Mouse (Mus musculus) frontal cortex, adult 2 months (tissue): Measurements from ENCODE around the gene Slc22a8. TPM values are rescaled to one million over a fixed set of nuclear protein-coding genes. Genes with fewer than 3 reads are reported as not detected.

ENCODE experiments used
- DNase-seq, 2 experiments: peaks; one replicate each; pipeline ENCODE4 v3.0.0; 2022; ENCODE audit warnings: low spot score in 1 of 2; ENCODE audit errors: extremely low spot score in 1 of 2
- polyA plus RNA-seq: library from polyadenylated mRNA; depleted of rRNA; stranded (reverse); fragments of >200 nt; gene quantifications from 2 replicates; pipeline ENCODE4 v1.2.3, GENCODE M21; 2012

Gene Slc22a8
- polyA plus RNA-seq, 1 experiment: 33.8 TPM

DNA sequence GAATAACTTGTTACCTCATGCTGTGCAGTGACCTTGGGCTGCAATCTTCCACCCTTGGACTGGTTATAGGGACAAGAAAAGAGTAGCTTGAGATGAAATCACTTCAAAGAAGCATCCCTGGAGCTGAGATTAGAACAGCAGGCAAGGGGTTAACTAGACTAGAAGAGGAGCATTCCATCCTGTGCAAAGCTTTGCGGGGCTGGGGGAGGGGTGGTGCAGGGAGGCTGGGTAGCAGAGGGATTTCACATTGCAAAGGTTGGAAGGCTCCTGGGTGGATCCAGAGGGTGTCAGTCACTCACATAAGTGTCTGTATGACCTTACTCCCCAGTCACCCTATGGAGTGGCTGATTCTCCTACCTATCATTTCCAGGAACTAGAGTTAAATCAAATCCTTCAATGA is 3.5 kb downstream of the Slc22a8 start:
- DNase-seq: no peak

DNA sequence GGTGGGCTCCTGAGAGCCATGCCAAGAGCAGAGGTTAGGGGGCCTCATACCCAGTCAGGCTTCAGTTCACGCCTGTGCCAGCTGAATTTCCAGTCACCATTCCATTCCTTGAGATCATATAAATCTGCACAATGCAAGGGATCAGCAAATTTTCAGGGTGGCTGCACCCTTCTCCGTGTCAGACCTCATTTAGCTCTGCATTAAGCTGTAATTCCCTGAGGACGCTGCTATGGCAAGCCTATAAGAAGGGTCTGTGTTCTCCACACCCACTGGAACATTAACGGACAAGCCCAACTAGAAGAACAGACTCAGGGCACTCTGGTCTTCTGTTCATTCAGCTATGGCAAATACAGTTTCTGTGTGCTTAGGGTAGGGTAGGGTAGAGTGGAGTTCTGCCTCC is 6.2 kb downstream of the Slc22a8 start:
- no peak for DNase-seq

DNA sequence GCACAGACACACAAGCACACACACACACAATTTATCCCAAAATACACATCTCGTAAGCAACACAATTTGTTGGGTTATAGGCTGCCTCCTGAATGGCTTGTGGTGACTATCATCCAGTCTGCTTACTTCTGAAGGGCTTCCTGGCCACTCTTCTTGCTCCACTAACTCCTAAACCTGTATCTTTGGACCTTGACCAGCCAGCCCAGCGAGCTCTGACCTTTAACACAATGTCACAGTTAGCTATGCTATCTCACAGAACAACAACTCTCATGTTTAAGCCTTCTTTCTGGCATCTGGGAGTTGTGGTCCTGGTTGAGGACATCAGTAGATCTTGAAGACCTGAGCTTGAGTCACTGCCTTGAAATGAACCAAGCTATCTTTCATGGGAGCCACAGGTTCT is 8.2 kb downstream of the Slc22a8 start:
- no peak for DNase-seq

DNA sequence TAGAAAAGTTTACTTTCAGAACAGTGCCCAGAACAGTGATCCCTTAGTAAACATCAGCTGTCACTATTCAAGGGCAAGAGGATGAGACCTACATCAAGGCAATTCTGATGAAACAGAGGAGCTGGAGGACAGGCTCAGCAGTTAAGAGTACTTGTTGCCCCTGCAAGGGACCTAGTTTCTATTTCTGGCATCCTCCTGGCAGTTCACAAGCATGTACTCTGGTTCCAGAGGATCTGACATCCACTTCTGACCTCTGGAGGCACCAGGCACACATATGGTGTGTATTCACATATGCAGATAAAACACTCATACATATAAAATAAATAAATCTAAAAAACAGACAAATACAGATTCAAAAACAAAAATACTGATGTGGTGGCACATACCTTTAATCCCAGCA is 10.9 kb downstream of the Slc22a8 start:
- DNase-seq: no peak

DNA sequence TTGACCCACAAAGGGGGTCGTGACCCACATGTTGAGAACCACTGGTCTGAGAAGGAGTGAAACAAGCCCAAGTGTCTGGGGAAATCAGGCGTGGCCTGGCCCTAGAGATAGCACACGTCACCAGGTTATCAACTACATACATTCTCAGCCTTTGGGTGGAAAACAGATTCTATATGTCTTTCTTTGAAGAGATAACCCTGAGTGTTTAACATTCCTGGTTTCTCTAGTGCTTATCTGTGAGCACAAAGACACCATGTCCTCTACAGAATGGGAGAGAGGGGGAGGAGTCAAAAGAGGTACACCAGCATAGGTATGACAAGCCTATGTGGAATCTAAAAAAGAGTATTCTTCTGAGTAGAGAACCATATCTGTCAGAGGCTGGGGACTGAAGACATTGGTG is 11.9 kb downstream of the Slc22a8 start:
- DNase-seq: no peak

DNA sequence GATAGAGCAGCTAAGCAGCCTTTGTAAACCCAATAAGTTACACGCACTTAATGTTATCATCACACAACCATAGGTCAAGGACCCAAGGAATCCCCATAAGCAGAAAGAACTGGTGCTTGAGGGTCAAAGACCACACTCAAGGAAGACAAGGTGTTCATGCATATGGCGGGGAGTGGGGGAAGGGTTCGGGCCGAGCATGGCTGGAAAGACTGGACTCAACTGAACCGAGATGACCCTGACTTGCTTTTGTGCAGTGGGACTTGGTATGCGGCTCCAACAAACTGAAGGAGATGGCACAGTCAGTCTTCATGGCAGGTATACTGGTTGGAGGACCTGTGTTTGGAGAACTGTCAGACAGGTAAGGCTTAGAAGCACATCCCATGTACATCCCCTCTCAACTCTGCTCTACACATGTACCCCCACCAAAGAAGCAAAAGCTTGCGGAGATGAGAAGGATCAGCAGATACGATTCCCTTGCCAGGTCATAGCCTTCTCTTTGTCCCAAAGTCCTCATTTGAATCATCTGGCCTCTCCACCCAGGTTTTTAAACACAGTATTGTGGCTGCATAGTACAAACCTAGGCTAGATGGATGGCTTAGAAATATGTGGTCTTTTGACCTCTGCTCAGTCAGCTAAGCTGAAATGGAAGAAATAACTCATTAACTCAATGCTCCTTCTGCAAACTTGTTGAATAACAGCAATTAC is 13.6 kb downstream of the Slc22a8 start:
- no peak for DNase-seq

DNA sequence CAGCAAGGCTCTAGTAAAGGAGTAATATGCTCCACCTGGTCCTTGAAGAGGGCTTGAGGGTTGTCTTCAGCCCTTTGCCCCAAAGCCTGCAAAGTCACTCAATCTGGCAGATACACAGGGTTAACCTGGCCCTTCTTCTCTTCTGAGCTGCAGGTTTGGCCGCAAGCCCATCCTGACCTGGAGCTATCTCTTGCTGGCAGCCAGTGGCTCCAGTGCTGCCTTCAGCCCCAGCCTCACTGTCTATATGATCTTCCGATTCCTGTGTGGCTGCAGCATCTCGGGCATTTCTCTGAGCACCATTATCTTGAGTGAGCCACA is 14.1 kb downstream of the Slc22a8 start:
- DNase-seq: no peak

DNA sequence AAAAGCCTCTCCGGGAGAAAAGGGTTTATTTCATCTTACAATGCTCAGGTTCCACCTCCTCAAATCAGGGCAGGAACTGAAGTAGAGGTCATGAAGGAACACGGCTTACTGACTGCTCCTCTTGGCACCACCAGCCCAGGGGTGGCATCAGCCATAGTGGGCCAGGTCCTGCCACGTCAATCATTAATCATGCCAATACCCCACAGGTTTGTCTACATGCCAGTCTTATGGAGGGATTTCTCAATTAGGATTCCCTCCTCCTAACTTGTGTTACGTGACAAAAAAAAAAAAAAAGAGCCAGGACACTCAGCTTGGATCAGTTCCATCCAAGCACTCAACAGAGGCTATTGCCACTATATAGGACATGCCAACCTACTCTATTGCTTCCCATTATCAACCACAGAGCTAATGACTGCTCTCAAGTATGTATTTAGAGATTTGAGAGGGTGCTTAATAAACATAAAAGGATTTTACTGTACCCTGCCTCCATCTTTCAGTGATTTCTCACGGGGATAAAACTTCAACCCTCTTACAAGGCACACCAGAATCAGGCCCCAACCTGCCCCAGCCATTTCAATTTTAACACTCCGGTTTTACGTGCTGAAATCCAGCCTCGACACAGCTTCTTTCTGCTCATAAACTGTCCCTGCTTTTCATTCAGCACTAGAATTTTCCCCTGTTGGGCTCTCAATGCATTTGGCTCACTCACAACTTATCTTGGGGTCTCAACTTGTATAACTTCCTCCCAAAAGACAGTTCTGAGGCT is 20.5 kb downstream of the Slc22a8 start:
- no peak for DNase-seq

DNA sequence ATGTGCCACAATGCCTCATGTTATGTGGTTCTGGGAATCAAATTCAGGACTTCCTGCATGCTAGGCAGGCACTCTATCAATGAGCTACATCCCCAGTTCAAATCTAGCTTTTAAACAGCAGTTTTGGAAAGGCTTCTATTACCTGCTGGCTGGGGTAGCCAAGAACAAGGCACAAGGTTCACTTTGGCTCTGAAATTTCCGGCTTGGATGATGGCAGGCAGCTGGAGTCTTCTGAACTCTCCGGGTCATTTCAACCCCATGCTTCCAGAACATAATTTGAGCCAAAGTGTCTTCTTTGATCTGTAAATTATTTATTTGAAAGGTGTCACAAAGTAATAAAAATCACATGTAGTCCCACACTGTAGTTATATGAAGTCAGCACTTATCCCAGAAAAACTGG is 22.1 kb downstream of the Slc22a8 start:
- DNase-seq: no peak

DNA sequence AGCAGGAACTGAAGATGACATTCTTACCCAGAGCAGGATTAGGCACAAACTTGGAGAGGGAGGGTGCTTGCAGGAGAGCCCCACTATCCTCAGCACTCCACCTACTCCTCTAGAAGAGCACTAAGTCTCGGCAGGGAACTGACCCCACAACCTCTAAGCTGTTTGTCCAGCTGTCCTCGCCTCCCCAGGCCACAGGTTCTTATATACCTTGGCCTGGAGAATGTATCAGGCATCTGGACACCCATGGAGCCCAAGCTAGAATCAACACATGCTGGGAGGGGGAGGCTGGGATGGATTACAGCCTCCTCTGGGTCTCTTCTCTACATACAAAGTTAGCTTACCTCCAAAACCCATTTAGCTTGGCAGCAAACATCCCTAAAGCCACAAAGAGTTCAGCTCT is 23.3 kb downstream of the Slc22a8 start:
- DNase-seq: peak in 1 of 2 experiments; percentile 11

DNA sequence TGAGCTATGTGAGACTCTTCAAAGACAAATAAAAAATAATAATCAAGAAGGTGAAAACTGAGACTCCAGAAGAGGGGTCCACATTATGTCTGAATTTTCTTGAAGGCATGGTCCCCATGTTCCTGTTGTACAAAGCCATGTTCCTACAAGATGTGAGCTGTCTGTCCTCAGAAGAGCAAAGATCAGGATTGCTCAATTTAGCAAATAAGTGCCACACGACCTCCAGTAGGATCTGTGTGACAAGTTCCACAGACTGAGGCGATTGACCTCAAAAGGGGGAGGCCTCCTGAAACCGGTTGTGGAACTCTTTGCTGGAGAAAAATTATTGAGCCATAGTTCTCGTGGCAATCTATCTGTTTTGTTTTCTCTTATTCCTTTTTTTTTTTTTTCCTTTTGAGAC is 25.3 kb downstream of the Slc22a8 start:
- no peak for DNase-seq

DNA sequence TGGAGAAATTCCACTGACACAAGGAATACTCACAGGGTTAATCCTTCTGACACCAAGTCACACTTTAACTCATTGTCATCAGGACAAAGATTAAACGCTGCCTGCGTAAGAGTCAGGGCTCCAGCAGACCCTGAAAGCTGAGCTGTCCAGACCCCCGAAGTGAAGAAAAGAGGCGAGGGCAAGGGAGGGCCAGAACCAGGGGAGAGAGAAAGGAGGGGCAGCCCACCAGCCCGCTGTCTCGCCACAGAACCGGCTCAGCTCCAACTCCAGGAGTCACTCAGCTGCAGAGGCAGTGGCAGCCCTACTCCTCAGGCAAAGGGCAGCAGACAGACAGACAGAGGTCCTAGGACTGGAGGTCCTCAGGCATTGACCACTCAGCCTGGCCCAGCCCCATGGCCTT is 26.9 kb downstream of the Slc22a8 start, which contains the start of gene Slc22a6:
Gene Slc22a6 (plus strand): TSS at position 136 of the 400 bp plus-strand sequence.
- no peak for DNase-seq

DNA sequence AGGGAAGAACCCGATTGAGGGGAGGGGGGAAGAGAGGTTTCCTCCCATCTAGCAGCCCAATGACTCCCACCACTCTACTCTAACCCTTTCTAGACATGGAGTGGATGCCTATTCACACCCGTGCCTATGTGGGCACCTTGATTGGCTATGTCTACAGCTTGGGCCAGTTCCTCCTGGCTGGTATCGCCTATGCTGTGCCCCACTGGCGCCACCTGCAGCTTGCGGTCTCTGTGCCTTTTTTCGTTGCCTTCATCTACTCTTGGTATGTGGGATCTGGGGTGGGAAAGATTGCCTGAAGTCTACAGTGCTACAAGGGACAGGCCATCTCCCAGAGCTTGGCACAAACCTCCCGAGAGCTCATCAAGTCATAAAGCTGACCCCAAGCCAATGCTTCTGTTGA is 30.0 kb downstream of the Slc22a8 start:
- DNase-seq: no peak

DNA sequence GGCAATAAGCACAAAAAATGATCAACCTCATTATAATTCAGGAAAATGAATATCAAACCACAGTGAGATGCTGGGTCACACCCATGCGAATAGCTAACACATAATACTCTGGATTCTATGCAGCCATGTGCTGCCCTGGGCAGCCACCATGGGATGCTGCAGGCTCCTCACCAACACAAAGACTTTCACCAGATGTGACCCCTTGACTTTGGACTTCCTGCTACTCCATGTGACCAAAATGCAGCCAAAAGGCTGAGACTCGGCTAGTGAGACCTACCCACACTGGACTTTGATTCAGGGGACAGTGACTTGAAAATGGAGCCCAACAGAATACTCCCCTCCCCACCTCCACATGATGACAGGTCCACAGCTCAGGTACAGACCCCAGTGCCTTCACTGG is 39.2 kb downstream of the Slc22a8 start:
- no peak for DNase-seq

DNA sequence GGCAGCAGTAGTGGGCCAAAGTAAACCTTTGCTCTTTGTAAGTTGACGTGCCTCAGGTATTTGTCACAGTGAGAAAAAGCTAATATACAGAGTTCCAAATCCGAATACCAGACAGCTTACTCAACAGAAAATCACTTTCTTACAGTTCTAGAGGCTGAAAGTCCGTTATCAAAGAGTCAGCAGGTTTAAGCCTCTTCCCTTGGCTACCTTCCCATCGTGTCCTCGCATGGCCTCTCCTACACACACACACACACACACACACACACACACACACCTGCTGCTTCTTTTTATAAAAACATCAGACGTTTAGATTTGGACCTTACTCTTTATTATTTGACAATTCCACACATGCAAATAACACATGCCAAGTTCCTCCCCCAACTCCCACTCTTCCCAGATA is 39.8 kb downstream of the Slc22a8 start:
- DNase-seq: no peak

DNA sequence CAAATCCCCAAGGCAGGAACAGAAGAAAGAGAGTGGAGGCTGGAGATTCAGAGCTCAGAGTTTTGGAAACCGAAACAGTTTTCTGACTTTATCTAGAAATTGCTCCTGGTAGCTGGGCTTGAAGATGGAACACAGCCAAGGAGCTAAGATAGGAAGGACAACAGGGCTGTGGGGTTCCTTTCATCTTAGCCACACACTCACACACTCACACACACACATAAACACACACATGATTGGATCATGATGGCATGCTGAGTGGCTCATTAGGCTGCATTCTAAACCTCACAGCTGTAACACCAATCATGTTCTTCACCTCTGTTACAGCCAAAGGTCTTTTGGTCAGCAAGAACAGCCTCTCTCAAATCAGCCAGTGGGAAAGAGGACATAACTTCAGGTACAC is 41.0 kb downstream of the Slc22a8 start:
- DNase-seq: no peak

DNA sequence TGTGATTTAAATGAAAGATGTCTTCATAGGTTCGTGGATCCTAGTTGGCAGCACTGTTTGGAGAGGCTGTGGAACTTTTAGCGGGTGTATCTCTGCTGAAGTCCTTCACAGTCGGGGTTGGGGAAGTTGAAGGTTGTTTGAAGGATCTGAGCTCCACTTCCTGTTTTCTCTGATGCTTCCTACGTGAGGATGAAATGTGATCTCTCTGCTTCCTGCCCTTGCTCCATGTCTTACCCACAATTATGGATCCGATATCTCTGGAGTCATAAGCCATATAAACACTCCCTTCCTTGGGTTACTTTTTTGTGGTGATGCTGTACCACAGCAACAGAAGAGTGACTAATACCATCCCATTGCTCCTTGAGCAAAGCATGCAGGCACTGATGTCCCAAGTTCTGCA is 51.0 kb downstream of the Slc22a8 start:
- no peak for DNase-seq

DNA sequence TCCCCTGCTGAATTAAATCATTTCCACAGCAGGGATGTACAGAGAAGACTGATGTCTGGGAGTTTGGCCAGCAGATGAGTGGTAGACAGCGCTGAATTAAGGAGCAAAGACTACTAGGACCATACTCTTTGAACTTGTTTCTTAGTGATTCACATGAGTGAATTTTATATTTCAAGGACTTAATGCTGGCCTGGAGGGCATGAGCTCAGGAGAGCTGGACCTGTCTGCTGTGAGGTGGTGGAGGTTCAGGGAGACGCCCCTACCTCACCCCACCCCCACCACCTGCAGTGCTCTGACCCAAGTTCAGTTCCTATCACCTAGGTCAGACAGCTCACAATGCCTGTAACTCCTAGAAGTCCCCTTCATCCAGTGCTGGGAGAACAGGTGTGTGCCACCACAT is 55.3 kb downstream of the Slc22a8 start:
- no peak for DNase-seq

DNA sequence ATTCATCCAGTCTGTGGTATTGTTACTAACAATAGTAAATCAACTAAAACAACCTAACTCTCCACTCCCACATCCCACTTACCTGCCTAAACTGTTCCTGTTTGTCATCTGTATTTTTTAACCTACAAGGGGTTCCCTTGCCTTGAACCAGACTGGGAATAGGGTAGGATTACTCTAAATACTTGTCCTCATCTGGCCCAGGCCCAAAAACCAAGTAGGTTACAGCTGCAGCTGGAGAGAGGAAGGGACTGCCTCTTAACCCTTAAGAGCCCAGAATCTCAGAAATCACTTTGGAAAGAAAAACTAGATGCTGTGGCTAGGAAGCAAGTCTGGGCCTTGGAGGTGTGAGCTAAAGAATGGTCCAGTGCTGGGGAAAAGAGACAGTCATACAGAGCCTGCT is 64.8 kb downstream of the Slc22a8 start:
- no peak for DNase-seq

DNA sequence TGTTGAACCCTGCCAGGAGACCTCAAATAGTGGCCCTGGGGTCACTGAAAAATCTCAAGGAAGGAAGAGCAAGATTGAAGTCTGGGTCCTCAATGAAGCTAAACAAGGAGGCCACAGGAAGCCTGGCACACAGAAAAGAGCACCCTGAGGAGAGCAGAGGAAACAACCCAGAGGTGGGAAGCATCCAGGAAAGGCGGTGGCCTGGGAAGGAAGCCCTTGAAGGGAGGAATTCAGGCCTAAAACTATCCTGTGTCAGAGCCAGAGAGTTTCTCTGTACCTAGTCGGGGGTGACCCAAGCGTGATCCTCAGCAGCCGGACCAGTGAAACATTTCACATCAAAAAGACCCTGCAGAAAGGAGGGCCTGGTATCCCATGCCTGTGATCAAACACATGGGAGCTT is 65.3 kb downstream of the Slc22a8 start:
- DNase-seq: no peak
